Mouse (Mus musculus): ENCODE measurements around the gene Lrrc7. TPM values are rescaled to one million over a fixed set of nuclear protein-coding genes. Genes with fewer than 3 reads are reported as not detected.

Lrrc7 gene
- polyA plus RNA-seq, 1 experiment: not detected

GRCm38 (mm10) chr3:158386848-158387247, 175.2 kb downstream of the Lrrc7 start:
- 22% methylated on average over 1 of the region's 1 CpGs for WGBS
- DNase-seq: no peak
- Histone ChIP-seq H3K4me3 (replicated peaks; ENCODE audit: extremely low read depth, low read depth, low read length) (no peak overlapping the region), H3K4me1 (ENCODE audit: control insufficient read depth, insufficient read depth, low read length) (no peaks in the 10 kb centered on the region)
- TF ChIP-seq CTCF (IDR thresholded peaks at IDR 0.05; ENCODE audit: insufficient read depth, low read length) (no peak), POLR2A (IDR thresholded peaks at IDR 0.05; ENCODE audit: borderline replicate concordance, extremely low read depth, low read depth, low read length) (no peak)

GRCm38 (mm10) chr3:158375885-158376284, 186.1 kb downstream of the Lrrc7 start:
- no peak overlapping the region for H3K4me3 ChIP-seq (replicated peaks; ENCODE audit: extremely low read depth, low read depth, low read length)
- no peaks in the 10 kb centered on the region for H3K4me1 ChIP-seq (ENCODE audit: control insufficient read depth, insufficient read depth, low read length)
- no peak for TF ChIP-seq CTCF (IDR thresholded peaks at IDR 0.05; ENCODE audit: insufficient read depth, low read length)
- TF ChIP-seq POLR2A (IDR thresholded peaks at IDR 0.05; ENCODE audit: borderline replicate concordance, extremely low read depth, low read depth, low read length): no peak
- no peak for DNase-seq
- 4% methylated on average over 1 of the region's 1 CpGs for WGBS

- Histone ChIP-seq H3K4me3 (replicated peaks; ENCODE audit: extremely low read depth, low read depth, low read length) (no peak overlapping the region), H3K4me1 (ENCODE audit: control insufficient read depth, insufficient read depth, low read length) (no peaks in the 10 kb centered on the region)
- TF ChIP-seq CTCF (IDR thresholded peaks at IDR 0.05; ENCODE audit: insufficient read depth, low read length) (no peak), POLR2A (IDR thresholded peaks at IDR 0.05; ENCODE audit: borderline replicate concordance, extremely low read depth, low read depth, low read length) (no peak)
- no peak for DNase-seq
- WGBS: 67% methylated on average over 3 of the region's 3 CpGs
Measured at GRCm38 (mm10) chr3:158369169-158369568, 192.9 kb downstream of the Lrrc7 start.

GRCm38 (mm10) chr3:158365801-158366200, 196.2 kb downstream of the Lrrc7 start:
- DNase-seq: no peak
- Histone ChIP-seq H3K4me3 (replicated peaks; ENCODE audit: extremely low read depth, low read depth, low read length) (no peak overlapping the region), H3K4me1 (ENCODE audit: control insufficient read depth, insufficient read depth, low read length) (no peaks in the 10 kb centered on the region)
- WGBS: 68% methylated on average over 3 of the region's 3 CpGs
- TF ChIP-seq POLR2A (IDR thresholded peaks at IDR 0.05; ENCODE audit: borderline replicate concordance, extremely low read depth, low read depth, low read length): no peak
- no peak for TF ChIP-seq CTCF (IDR thresholded peaks at IDR 0.05; ENCODE audit: insufficient read depth, low read length)

- Histone ChIP-seq H3K4me1 (ENCODE audit: control insufficient read depth, insufficient read depth, low read length) (no peaks in the 10 kb centered on the region), H3K4me3 (replicated peaks; ENCODE audit: extremely low read depth, low read depth, low read length) (no peak overlapping the region)
- no peak for TF ChIP-seq POLR2A (IDR thresholded peaks at IDR 0.05; ENCODE audit: borderline replicate concordance, extremely low read depth, low read depth, low read length)
- TF ChIP-seq CTCF (IDR thresholded peaks at IDR 0.05; ENCODE audit: insufficient read depth, low read length): no peak
- DNase-seq: no peak
- WGBS: 92% methylated on average over 2 of the region's 2 CpGs
Measured at GRCm38 (mm10) chr3:158362091-158362490, 199.9 kb downstream of the Lrrc7 start.

- Histone ChIP-seq H3K4me1 (ENCODE audit: control insufficient read depth, insufficient read depth, low read length) (no peaks in the 10 kb centered on the region), H3K4me3 (replicated peaks; ENCODE audit: extremely low read depth, low read depth, low read length) (no peak overlapping the region)
- no peak for DNase-seq
- 78% methylated on average over 1 of the region's 1 CpGs for WGBS
- no peak for TF ChIP-seq CTCF (IDR thresholded peaks at IDR 0.05; ENCODE audit: insufficient read depth, low read length)
- TF ChIP-seq POLR2A (IDR thresholded peaks at IDR 0.05; ENCODE audit: borderline replicate concordance, extremely low read depth, low read depth, low read length): no peak
Measured at GRCm38 (mm10) chr3:158356706-158357105, 205.3 kb downstream of the Lrrc7 start.

- WGBS: 80% methylated on average over 4 of the region's 4 CpGs
- H3K4me3 ChIP-seq (replicated peaks; ENCODE audit: extremely low read depth, low read depth, low read length): no peak overlapping the region
- no peaks in the 10 kb centered on the region for H3K4me1 ChIP-seq (ENCODE audit: control insufficient read depth, insufficient read depth, low read length)
- no peak for DNase-seq
- TF ChIP-seq CTCF (IDR thresholded peaks at IDR 0.05; ENCODE audit: insufficient read depth, low read length) (no peak), POLR2A (IDR thresholded peaks at IDR 0.05; ENCODE audit: borderline replicate concordance, extremely low read depth, low read depth, low read length) (no peak)
Measured at GRCm38 (mm10) chr3:158356194-158356593, 205.8 kb downstream of the Lrrc7 start.

GRCm38 (mm10) chr3:158340808-158341207, 221.2 kb downstream of the Lrrc7 start:
- no peak for DNase-seq
- TF ChIP-seq CTCF (IDR thresholded peaks at IDR 0.05; ENCODE audit: insufficient read depth, low read length) (no peak), POLR2A (IDR thresholded peaks at IDR 0.05; ENCODE audit: borderline replicate concordance, extremely low read depth, low read depth, low read length) (no peak)
- H3K4me1 ChIP-seq (ENCODE audit: control insufficient read depth, insufficient read depth, low read length): no peaks in the 10 kb centered on the region

GRCm38 (mm10) chr3:158330085-158330484, 231.9 kb downstream of the Lrrc7 start:
- TF ChIP-seq CTCF (IDR thresholded peaks at IDR 0.05; ENCODE audit: insufficient read depth, low read length) (no peak), POLR2A (IDR thresholded peaks at IDR 0.05; ENCODE audit: borderline replicate concordance, extremely low read depth, low read depth, low read length) (no peak)
- no peak for DNase-seq
- no peaks in the 10 kb centered on the region for H3K4me1 ChIP-seq (ENCODE audit: control insufficient read depth, insufficient read depth, low read length)
- no peak overlapping the region for H3K4me3 ChIP-seq (replicated peaks; ENCODE audit: extremely low read depth, low read depth, low read length)

More at GRCm38 (mm10) chr3:158340808-158341207, 221.2 kb downstream of the Lrrc7 start:
- H3K4me3 ChIP-seq (replicated peaks; ENCODE audit: extremely low read depth, low read depth, low read length): no peak overlapping the region

GRCm38 (mm10) chr3:158310391-158310790, 251.6 kb downstream of the Lrrc7 start:
- WGBS: 47% methylated on average over 2 of the region's 2 CpGs

More at GRCm38 (mm10) chr3:158310391-158310790, 251.6 kb downstream of the Lrrc7 start:
- no peak overlapping the region for H3K4me3 ChIP-seq (replicated peaks; ENCODE audit: extremely low read depth, low read depth, low read length)
- no peaks in the 10 kb centered on the region for H3K4me1 ChIP-seq (ENCODE audit: control insufficient read depth, insufficient read depth, low read length)
- TF ChIP-seq POLR2A (IDR thresholded peaks at IDR 0.05; ENCODE audit: borderline replicate concordance, extremely low read depth, low read depth, low read length) (no peak), CTCF (IDR thresholded peaks at IDR 0.05; ENCODE audit: insufficient read depth, low read length) (no peak)
- DNase-seq: no peak

Measured in lung, adult 2 months (tissue).